Mouse (Mus musculus) C2C12 (cell line): ENCODE results near the gene Ppef1.

Experiments
- CEBPB ChIP-seq: IDR thresholded peaks from one replicate; pipeline ENCODE4 v1.6.1; 2011; ENCODE audit warnings: low read depth, mild to moderate bottlenecking, control low read depth, moderate library complexity
- CTCF ChIP-seq: IDR thresholded peaks from one replicate; pipeline ENCODE4 v1.5.1; 2011; ENCODE audit not compliant: control insufficient read depth, insufficient read depth, insufficient read length
- MAX ChIP-seq: IDR thresholded peaks from one replicate; pipeline ENCODE4 v1.6.1; 2011; ENCODE audit warnings: mild to moderate bottlenecking, control low read depth
- MYOD1 ChIP-seq: IDR thresholded peaks from one replicate; pipeline ENCODE4 v1.6.1; 2011; ENCODE audit warnings: low read depth; ENCODE audit not compliant: control insufficient read depth, insufficient read length
- USF1 ChIP-seq: IDR thresholded peaks from one replicate; pipeline ENCODE4 v1.6.1; 2011; ENCODE audit warnings: low read depth, mild to moderate bottlenecking, control low read depth, moderate library complexity

- TF ChIP-seq CTCF (peak; percentile 27), USF1 (no peak), MAX (peak; percentile 64), CEBPB (no peak), MYOD1 (no peak)
Observed at GRCm38 (mm10) chrX:160609849-160610248, 125.7 kb downstream of the Ppef1 start.
